Mouse (Mus musculus) CD4-positive, CD25-positive, alpha-beta regulatory T cell (primary cell): ENCODE results near the gene Cenph. TPM values are rescaled to one million over a fixed set of nuclear protein-coding genes. Genes with fewer than 3 reads are reported as not detected.

Source experiments
- polyA plus RNA-seq: library from polyadenylated mRNA; unstranded; fragments of 100-300 nt; shearing (Covaris generic); gene quantifications from one replicate; pipeline ENCODE4 v1.2.1, GENCODE M21; 2017

The Cenph gene
- polyA plus RNA-seq = 1.7 TPM

DNA sequence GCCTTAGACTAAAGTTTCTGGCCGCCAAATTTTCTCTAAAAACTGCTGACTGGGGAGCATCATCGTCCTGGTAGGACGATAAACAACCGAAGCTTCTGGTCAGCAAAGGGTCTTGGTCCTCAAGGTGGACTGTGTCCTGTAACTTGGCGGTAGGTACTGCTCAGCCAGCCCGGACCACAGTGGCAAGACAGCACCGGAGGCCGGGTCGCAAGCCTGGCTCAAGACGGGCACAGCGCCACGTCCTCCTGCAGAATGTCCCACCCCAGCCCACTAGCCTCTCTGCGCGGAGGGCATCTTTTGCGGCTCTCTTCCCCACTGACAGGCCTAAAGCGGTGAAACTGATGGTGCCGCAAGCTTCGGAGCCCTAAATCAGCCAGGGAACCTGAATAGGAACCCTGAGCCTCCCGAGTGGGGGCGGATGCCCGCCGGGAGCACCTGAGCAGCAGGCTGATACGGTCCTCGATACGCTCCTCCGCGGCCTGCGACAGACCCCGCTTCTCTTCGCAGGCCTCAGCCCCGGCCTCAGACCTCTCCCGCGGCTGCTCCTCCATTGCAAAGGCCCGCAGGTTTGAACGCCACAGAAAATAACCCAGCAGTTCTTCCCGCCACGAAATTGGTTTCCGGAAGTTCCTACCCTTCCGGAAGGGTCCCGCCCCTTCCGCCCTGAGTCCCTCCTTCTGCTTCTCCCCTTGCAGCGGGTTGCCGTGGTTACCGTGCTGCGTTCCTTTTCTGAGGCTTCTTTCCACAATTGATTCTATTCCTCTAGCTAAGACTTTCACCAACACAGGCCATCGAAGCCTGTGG is at the start of gene Cenph:
Gene Cenph (minus strand): TSS at position 648 of the 804 bp plus-strand sequence.

DNA sequence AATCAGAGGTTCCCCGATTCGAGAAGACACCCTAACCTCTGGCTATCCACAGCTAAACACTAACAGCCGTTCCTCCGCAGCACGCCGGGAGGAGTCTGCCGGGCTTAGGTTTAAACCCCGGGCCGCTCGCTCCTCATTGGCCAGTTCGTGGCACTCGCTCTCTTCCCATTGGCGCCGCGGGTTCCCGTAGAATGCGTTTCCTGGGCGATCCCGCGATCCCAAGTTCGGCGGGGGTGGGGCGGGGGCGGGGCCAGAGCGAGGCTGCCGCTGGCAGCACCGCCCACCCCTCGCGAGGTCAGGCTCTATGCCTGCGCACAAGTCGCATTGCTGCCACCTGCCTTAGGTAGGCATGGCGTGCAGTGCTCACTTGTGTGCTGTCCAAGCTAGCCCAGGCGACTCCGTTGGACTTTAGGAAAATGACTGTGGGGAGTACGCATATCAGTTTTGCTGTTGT is 10.7 kb upstream of the Cenph start, which contains the start of gene Ccnb1:
Gene Ccnb1 (minus strand): TSS at position 157 of the 454 bp plus-strand sequence.

DNA sequence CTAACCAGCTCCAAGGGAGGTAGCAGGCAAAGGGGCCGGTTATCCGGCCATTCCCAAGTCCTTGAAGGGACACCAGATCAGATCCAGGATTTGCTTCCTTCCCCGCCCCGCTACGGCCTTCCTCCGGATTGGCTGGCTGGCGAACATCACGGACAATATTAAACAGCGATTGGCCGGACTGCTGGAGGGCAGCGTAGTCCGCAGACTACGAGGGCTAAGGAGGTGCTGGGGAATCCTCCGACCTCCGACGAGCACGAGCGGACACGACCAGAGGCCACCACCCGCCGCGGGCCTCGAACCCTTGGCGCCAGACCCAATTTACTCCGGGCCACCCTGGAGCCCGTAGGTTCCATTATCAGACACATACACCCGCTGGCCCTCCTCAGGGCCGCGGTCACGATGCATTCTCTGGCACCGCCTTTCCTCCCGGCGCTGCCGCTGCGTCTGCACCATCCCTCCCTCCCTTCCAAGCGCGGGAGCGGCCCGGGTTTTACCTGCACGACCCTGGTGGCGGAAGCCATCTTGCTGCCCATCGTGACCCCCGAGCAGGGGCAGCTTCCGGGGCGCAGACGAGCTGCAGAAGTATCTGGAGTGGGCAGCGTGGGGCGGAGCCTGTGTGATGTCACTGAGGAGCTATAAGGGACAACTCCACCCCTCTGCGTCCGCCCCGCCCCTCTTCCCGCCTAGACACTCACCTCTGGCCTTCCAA is 31.5 kb downstream of the Cenph start, which contains the start of gene Mrps36:
Gene Mrps36 (minus strand): TSS at position 624 of the 709 bp plus-strand sequence.

DNA sequence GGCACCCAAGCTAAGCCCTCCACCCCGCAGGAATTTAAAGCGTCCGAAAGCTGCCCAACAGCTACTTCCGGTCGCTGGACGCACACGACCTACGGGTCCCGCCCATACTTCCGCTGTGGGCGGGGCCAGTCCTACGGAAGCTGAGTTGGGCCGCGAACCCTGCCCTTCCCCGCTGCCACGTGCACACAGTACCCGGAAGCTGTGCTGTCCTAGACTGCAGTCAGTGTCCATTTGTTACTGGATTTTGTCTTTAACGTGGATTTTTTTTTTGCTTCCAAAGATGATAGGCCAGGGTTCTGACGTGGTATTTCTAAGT is 44.9 kb downstream of the Cenph start, which contains the start of gene Cdk7:
Gene Cdk7 (minus strand): TSS at position 79 of the 316 bp plus-strand sequence.

Other genes with a start within 250 kb of the Cenph start
- gene Ocln, start 223.2 kb downstream of the Cenph start, polyA plus RNA-seq = 0.95 TPM
- 6.7 TPM for gene Marveld2, start 158.9 kb downstream of the Cenph start, polyA plus RNA-seq
- gene Ak6, start 124.9 kb downstream of the Cenph start, polyA plus RNA-seq = 122 TPM
- gene Rad17, start 124.8 kb downstream of the Cenph start, polyA plus RNA-seq = 24.2 TPM
- 9.4 TPM for gene Taf9, start 124.3 kb downstream of the Cenph start, polyA plus RNA-seq
- gene Ccdc125, start 106.2 kb downstream of the Cenph start, polyA plus RNA-seq = 22.3 TPM
- 80.8 TPM for gene Cdk7, start 45.0 kb downstream of the Cenph start, polyA plus RNA-seq
- 93.5 TPM for gene Mrps36, start 31.2 kb downstream of the Cenph start, polyA plus RNA-seq
- 5.8 TPM for gene Ccnb1, start 10.7 kb upstream of the Cenph start, polyA plus RNA-seq
- 55.6 TPM for gene Slc30a5, start 57.5 kb upstream of the Cenph start, polyA plus RNA-seq